Mouse (Mus musculus): ENCODE results near the gene Fa2h.

Gene Fa2h

DNA sequence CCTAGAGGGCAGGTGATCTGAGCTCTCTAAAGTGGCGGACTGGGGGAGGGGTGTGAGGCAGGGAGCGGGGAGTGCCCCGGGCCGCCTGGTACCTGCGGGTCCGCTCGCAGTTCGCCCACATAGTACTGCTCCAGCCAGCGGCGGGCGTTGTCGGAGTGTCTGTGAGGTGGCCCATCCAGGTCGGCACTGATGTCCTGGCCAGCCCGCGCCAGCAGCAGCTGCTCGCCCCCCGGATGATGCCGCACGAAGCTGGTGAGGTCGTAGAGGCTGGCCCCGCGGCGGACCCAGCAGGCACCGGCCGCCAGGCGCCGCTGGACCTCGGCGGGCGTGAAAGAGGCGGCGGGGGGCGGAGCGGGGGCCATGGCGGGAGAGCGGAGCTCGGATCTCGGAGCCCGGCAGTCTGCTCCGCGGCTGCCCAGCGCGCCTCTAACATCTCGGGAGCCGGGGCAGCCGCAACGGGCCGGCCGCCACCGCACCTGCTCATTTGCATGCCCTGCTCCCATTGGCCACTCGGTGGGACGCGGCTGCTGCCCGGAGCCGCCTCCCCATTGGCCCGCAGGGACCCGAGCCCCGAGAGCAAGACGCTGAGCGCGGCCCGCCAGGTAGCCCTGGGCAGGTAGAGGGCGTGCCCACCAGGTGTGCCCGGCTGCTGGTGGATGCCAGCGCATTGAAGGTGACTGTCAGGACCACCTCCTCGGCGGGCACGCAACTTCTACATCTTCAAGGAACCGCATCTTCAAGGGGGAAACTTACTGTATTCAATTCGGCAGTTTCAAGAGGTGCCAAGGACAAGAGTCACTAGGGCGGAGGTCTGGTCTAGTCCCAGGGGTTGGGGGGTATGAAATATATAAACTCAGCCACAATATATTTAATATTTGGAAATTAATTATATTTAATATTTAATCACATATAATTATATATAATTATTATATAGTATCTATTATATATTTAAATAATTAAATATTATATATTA is at the start of gene Fa2h:
Gene Fa2h, minus strand, starts transcription at position 434 of the 973 bp plus-strand sequence.
- DNase-seq (ENCODE audit: low spot score in 2 of 2): peak; percentile 46 to 65

- DNase-seq (ENCODE audit: low spot score in 2 of 2): peak; percentile 91
Observed at GRCm38 (mm10) chr8:111439189-111439588, 45.6 kb upstream of the Fa2h start.

GRCm38 (mm10) chr8:111435071-111435828 is 41.6 kb upstream of the Fa2h start:
- no peak for DNase-seq (ENCODE audit: low spot score in 2 of 2)

GRCm38 (mm10) chr8:111424646-111425045 is 31.0 kb upstream of the Fa2h start:
- DNase-seq (ENCODE audit: low spot score in 2 of 2): no peak

GRCm38 (mm10) chr8:111424181-111424580 is 30.6 kb upstream of the Fa2h start:
- DNase-seq (ENCODE audit: low spot score in 2 of 2): no peak

DNA sequence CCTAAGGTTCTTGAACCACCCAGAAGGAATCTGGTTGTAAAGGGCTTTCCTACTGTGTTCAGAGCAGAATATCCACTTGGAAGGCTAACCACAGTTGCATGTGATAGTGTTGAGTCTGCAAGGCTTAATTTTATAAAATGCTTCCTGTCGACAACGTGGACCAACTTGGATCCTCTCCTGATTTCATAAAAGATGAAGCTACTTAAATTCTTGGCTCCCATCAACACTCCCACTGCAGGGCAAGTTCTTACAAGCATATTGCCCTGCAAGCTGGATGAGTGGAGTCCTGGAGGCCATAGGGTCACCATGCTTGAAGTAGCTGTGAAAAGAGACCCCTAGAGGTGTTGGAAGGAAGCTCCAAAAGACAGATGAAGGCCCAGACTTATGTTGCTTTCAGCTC is 29.0 kb upstream of the Fa2h start:
- DNase-seq (ENCODE audit: low spot score in 2 of 2): no peak

DNA sequence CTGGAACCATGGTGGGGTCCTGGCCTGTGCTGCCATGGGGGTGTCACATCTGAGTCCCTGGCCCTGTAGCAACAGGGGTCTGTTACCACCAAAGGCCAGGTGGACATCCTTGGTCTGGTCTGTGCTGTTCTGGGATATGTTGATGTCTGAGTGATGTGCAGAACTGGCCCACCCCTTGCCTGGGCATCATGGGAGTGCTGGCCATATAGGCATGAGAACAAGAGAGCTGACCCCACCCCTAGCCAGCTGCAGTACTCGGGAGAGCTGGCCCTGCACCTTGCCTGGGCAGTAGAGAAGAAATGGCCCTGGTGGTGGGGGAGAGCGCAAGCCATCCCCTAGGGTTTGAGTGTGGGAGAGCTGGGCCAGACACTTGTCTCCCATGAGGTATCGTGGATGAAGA is 25.5 kb upstream of the Fa2h start:
- DNase-seq (ENCODE audit: low spot score in 2 of 2): no peak

DNA sequence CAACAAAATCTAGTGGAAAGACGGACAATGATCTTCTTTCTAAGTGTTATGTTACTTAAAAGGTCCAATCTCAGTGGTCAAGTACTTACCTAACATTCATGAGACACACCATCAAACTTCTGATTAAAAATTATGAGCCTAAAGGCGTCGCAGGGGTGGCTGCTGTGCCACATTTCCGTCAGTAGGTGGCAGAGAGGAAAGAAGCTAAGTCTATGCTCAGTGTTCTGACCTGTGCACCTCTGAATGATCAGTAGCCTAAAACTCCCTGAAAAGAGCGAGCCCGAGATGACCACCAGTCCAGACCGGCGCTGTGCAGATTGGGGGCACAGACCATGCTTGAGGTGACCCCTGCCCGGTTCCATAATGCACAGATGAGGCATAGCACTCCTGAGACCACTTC is 25.0 kb upstream of the Fa2h start:
- DNase-seq (ENCODE audit: low spot score in 2 of 2): peak in 1 of 2 experiments; percentile 14

DNA sequence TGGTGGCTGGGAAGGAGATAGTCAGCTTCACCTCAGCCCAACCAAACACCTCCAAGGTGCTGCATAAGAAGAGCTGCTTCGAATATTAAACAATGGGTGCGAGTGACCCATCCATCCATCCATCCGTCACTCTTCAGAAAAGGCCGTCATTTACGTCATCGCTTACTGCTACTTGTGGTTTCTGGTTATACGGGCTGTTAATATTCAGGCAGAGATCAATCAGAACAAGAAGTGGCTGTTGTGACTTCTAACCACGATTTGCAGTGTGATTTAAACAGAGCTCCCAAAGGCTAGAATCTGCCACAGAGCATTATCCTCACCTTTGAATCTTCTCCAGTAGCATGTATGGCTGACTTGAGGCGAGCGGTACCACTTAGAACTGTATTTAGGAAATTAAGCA is 23.6 kb upstream of the Fa2h start:
- DNase-seq (ENCODE audit: low spot score in 2 of 2): no peak

DNA sequence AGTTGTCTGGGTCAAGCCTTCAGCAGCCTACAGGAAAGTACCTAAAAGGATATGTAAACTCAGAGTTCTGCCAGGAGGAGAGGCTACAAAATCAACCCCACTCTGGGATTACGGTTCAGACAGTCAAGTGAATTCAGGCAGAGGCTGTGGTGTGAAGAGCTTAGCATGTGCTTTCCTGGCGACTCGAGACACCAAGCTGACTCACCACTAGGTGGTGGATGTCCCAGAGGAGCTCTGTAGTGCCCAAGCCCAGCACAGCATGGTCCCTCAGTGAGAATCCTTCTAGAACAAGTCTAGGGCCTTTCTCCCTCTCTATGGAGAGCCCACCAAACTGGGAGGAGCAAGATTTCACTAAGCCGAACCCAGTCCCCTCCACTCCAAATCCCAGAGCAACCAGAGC is 9.8 kb upstream of the Fa2h start:
- DNase-seq (ENCODE audit: low spot score in 2 of 2): peak in 1 of 2 experiments; percentile 12

DNA sequence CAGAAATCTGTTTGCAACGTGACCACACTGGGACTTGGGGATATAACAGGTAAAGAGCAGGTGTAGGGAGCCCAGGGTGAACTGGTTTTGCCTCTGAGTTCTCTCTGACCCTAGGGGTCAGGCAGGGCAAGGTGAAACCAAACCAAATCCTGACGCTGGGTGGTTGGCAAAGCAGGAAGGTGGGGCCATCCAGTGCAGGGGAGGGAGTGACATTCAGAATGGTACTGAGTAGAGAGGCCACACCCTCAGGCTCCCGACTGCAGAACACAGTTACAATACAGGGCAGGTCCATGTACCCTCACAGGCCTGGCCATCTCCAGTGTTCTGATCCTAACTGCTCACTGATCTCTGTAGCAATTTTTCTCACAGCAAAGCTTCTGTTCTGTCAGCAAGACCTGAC is 2.4 kb downstream of the Fa2h start:
- no peak for DNase-seq (ENCODE audit: low spot score in 2 of 2)

- no peak for DNase-seq (ENCODE audit: low spot score in 2 of 2)
Observed at GRCm38 (mm10) chr8:111390837-111391236, 2.8 kb downstream of the Fa2h start.

GRCm38 (mm10) chr8:111389581-111389980 is 4.0 kb downstream of the Fa2h start:
- no peak for DNase-seq (ENCODE audit: low spot score in 2 of 2)

DNA sequence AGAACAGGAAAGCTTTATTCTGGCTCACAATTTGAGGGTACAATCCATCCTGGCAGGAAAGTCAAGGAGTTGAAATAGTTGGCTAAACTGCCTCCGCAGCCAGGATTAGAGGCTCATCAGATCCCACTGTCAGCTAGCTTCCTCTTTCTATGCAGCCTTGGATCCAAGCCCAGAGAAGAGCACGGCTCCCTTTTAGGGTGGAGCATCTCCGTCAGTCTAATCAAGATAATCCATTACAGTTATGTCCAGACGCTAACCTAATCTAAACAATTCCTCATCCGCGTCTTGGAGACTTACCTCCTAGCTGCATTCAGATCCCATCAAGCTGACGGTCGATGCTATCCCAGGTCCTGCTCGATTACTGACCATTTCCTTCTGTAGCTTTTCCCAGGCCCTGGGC is 7.7 kb downstream of the Fa2h start:
- no peak for DNase-seq (ENCODE audit: low spot score in 2 of 2)

DNA sequence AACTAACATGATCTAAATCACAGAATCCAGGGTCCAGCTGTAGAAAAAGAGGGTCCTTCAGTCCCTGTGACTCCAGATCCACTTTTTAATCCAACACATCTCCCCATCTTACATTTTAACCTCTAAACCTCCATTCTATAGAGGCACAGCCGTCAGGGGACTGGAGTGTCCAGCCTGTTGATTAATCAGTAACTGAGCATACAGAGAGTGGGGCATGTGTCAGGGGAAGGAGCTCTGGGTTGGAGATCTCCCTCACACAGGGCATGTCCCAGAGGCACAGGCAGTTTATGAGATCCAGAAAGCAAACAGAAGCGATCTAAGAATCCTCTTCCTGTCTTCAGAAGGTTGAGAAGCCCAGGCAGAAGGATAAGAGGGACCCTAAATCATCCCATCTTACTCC is 9.0 kb downstream of the Fa2h start:
- DNase-seq (ENCODE audit: low spot score in 2 of 2): no peak

GRCm38 (mm10) chr8:111375192-111375591 is 18.4 kb downstream of the Fa2h start:
- no peak for DNase-seq (ENCODE audit: low spot score in 2 of 2)

DNA sequence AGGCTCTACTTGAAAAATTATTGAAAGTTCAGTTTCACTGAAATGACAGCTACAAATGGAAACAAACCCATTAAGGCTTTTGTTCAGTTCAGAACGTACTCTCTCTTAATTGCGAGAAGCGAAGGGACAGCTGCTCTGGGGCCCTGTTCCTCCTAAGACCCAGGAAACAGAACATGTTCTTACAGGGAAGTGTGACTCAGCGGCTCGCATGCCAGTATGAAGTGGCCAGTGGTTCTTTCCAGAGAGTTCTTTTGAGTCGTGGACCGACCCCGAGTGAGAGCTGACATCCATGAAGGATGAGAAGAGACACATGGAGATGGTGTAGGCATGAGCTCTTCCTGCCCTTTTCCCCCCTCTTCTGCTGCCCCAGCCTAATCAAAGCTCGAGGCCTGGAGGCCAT is 23.9 kb downstream of the Fa2h start:
- DNase-seq (ENCODE audit: low spot score in 2 of 2): no peak

DNA sequence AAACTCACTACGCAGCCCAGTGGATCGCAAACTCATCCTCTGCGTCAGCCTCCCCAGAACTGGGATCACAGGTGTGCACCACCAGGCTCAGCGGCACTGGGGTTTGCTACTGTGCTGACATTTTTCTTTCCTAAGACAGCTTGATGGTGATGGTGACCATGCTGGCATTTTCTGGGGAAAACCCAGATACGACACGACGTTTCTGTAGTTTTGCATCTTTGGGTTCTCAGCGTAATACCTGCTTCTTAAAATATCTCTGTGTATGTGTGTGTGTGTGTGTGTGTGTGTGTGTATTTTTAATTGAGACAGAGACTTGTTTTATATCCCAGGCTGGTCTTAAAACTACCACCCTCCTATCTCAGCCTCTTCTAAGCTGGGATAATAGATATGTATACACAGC is 26.3 kb downstream of the Fa2h start:
- DNase-seq (ENCODE audit: low spot score in 2 of 2): no peak

- no peak for DNase-seq (ENCODE audit: low spot score in 2 of 2)
Observed at GRCm38 (mm10) chr8:111366610-111367234, 26.9 kb downstream of the Fa2h start.

- no peak for DNase-seq (ENCODE audit: low spot score in 2 of 2)
Observed at GRCm38 (mm10) chr8:111363489-111363888, 30.1 kb downstream of the Fa2h start.

GRCm38 (mm10) chr8:111360579-111361209 is 32.9 kb downstream of the Fa2h start:
- DNase-seq (ENCODE audit: low spot score in 2 of 2): no peak

- no peak for DNase-seq (ENCODE audit: low spot score in 2 of 2)
Observed at GRCm38 (mm10) chr8:111359936-111360335, 33.7 kb downstream of the Fa2h start.

All from right cerebral cortex, adult 2 months (tissue).